Mouse (Mus musculus): ENCODE data around the gene Ribc2. TPM values are rescaled to one million over a fixed set of nuclear protein-coding genes. Genes with fewer than 3 reads are reported as not detected.

The Ribc2 gene
- polyA plus RNA-seq, 1 experiment from 2014 or later = 0.47 TPM

DNA sequence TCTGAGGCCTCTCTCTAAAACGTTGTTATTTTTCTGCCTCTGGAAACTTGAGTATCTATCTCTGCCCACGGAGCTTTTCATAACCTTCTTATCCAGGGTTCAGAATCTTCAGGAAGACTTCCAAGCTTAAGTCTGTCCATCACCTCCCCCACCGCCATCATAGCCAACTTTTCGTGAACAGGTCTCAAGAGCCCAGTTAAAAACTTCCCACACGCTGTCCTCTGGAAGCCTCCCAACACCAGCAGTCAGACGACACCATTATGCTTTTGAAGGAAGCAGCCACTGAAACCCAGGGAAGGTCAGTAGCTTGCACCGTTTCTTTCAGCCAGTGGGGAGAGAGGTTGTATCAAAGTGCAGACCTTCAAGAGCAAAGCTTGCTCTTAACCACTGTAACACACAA lies 55.0 kb downstream of the Ribc2 start:
- ATAC-seq (replicated peaks; ENCODE audit: low FRiP score) (no peak), DNase-seq (ENCODE audit: low spot score) (no peak)
- Histone ChIP-seq H3K4me3 (ENCODE audit: low read depth, low read length) (no peak overlapping the region), H3K27ac (ENCODE audit: low read depth, low read length) (no peak overlapping the region), H3K36me3 (ENCODE audit: control insufficient read depth, insufficient read depth, low read length) (no peaks in the 10 kb centered on the region), H3K4me1 (replicated peaks; ENCODE audit: control insufficient read depth, insufficient read depth, low read length) (0 out of 2 replicates have a peak, but pooled peaks cover 2% of the 10 kb centered on the region), H3K9me3 (ENCODE audit: control insufficient read depth, low read length) (no peaks in the 10 kb centered on the region), H3K27me3 (ENCODE audit: control insufficient read depth, insufficient read depth, low read length) (no peaks in the 10 kb centered on the region), H3K9ac (ENCODE audit: low read length) (no peak overlapping the region), H3K4me2 (ENCODE audit: low read depth, low read length, severe bottlenecking) (no peak overlapping the region)
- WGBS = 91% methylated on average over 7 of the region's 7 CpGs

GRCm38 (mm10) chr15:85188167-85188778 lies 56.4 kb downstream of the Ribc2 start:
- no peaks in the 10 kb centered on the region for H3K9me3 ChIP-seq (ENCODE audit: control insufficient read depth, low read length)
- H3K4me2 ChIP-seq (ENCODE audit: low read depth, low read length, severe bottlenecking) = no peak overlapping the region
- H3K36me3 ChIP-seq (ENCODE audit: control insufficient read depth, insufficient read depth, low read length) = no peaks in the 10 kb centered on the region
- H3K9ac ChIP-seq (ENCODE audit: low read length) = no peak overlapping the region
- 56% methylated on average over 8 of the region's 8 CpGs for WGBS
- H3K4me1 ChIP-seq (replicated peaks; ENCODE audit: control insufficient read depth, insufficient read depth, low read length) = 0 out of 2 replicates have a peak, but pooled peaks cover 2% of the 10 kb centered on the region
- no peak for ATAC-seq (replicated peaks; ENCODE audit: low FRiP score)
- no peak for DNase-seq (ENCODE audit: low spot score)
- no peak overlapping the region for H3K4me3 ChIP-seq (ENCODE audit: low read depth, low read length)
- H3K27me3 ChIP-seq (ENCODE audit: control insufficient read depth, insufficient read depth, low read length) = no peaks in the 10 kb centered on the region
- no peak overlapping the region for H3K27ac ChIP-seq (ENCODE audit: low read depth, low read length)

Other genes with a start within 250 kb of the Ribc2 start
- gene Gm29666, start 212.0 kb upstream of the Ribc2 start, polyA plus RNA-seq (2014; fragmentation: Nextera tagmentation; extraction: Ambion mirVana) = 0.79 and 1.5 TPM in 2 replicates
- 75.8 and 79.7 TPM in 2 replicates for gene Nup50, start 208.7 kb upstream of the Ribc2 start, polyA plus RNA-seq (2014; fragmentation: Nextera tagmentation; extraction: Ambion mirVana)
- gene 5031439G07Rik, start 143.5 kb upstream of the Ribc2 start, polyA plus RNA-seq (2014; fragmentation: Nextera tagmentation; extraction: Ambion mirVana) = 16.2 and 28.6 TPM in 2 replicates
- not detected in 2 replicates for gene Upk3a, start 114.9 kb upstream of the Ribc2 start, polyA plus RNA-seq (2014; fragmentation: Nextera tagmentation; extraction: Ambion mirVana)
- gene Fam118a, start 103.1 kb upstream of the Ribc2 start, polyA plus RNA-seq (2014; fragmentation: Nextera tagmentation; extraction: Ambion mirVana) = 25.3 and 27.4 TPM in 2 replicates
- 0.07 and 0.12 TPM in 2 replicates for gene Smc1b, start 114 bp upstream of the Ribc2 start, polyA plus RNA-seq (2014; fragmentation: Nextera tagmentation; extraction: Ambion mirVana)
- gene Fbln1, start 73.9 kb downstream of the Ribc2 start, polyA plus RNA-seq (2014; fragmentation: Nextera tagmentation; extraction: Ambion mirVana) = 147 and 161 TPM in 2 replicates
- gene Atxn10, start 204.2 kb downstream of the Ribc2 start, polyA plus RNA-seq (2014; fragmentation: Nextera tagmentation; extraction: Ambion mirVana) = 406 and 408 TPM in 2 replicates

Data from forebrain, embryonic 11.5 days (tissue).